Mouse (Mus musculus): ENCODE results near the gene Celsr1. TPM values are rescaled to one million over a fixed set of nuclear protein-coding genes. Genes with fewer than 3 reads are reported as not detected.
A peak's percentile ranks its signal among the peaks of the same experiment; 100 is the strongest.

The Celsr1 gene
- total and polyA plus RNA-seq, 2 experiments from 2014 or later = 0.97 to 17.4 TPM

GRCm38 (mm10) chr15:86064191-86064849 lies 30.7 kb upstream of the Celsr1 start:
- Histone ChIP-seq H3K27ac (ENCODE audit: low read depth) (no peak overlapping the region), H3K4me3 (ENCODE audit: low read depth, low read length) (no peak overlapping the region), H3K36me3 (replicated peaks; ENCODE audit: control insufficient read depth, insufficient read depth, low read length) (no peaks in the 10 kb centered on the region), H3K9me3 (replicated peaks; ENCODE audit: control insufficient read depth, low read length) (no peaks in the 10 kb centered on the region), H3K9ac (replicated peaks; ENCODE audit: low read depth, low read length) (no peak overlapping the region), H3K4me2 (ENCODE audit: low read depth, low read length) (no peak overlapping the region), H3K4me1 (ENCODE audit: control insufficient read depth, insufficient read depth) (peaks cover 63% of the 10 kb centered on the region), H3K27me3 (ENCODE audit: control insufficient read depth, insufficient read depth, low read length) (no peaks in the 10 kb centered on the region)
- DNase-seq (ENCODE audit: low spot score) (no peak), ATAC-seq (ENCODE audit: insufficient read depth, low read depth) (no peak)
- 86% methylated on average over 8 of the region's 8 CpGs for WGBS
- TF ChIP-seq CTCF (IDR thresholded peaks at IDR 0.05; ENCODE audit: low read depth) (no peak), EP300 (IDR thresholded peaks at IDR 0.05; ENCODE audit: low read depth) (no peak)

DNA sequence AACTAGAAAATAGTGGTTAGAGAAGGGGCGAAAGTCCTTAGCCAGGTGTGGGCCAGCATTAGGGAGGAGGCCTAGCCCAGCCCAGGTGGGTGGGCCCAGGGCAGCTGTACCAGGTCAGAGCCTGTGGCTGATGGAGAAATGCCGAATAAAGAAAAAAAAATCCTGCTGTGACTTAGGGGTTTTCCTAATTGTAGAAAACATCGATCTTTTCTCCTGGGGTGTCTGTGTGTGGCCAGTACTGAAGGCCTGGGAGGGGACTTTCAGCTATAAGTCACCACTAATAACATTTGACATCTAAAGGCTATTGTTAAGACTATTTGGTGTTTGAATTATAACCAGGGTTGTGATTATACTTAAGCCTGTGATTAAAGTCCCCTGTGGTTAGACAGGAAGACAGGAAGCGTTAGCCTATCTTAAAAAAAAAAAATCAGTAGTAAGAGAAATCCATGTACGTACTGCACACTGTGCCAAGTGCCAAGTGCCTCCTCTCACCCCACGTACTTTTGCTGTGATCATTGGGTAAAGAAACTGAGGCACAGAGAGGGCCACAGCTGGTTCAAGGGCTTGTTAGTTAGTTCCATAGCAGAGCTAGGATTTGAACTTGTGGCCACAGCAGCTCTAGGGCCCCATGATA lies 28.4 kb upstream of the Celsr1 start:
- TF ChIP-seq CTCF (IDR thresholded peaks at IDR 0.05; ENCODE audit: low read depth) = no peak
- TF ChIP-seq EP300 (IDR thresholded peaks at IDR 0.05; ENCODE audit: low read depth) = no peak
- H3K27ac ChIP-seq (ENCODE audit: low read depth) = no peak overlapping the region

GRCm38 (mm10) chr15:86061221-86061620 lies 27.6 kb upstream of the Celsr1 start:
- ATAC-seq (ENCODE audit: insufficient read depth, low read depth) = no peak
- H3K4me1 ChIP-seq (ENCODE audit: control insufficient read depth, insufficient read depth) = peaks cover 51% of the 10 kb centered on the region
- no peak for DNase-seq (ENCODE audit: low spot score)
- H3K9me3 ChIP-seq (replicated peaks; ENCODE audit: control insufficient read depth, low read length) = no peaks in the 10 kb centered on the region
- no peak overlapping the region for H3K4me3 ChIP-seq (ENCODE audit: low read depth, low read length)
- no peak overlapping the region for H3K9ac ChIP-seq (replicated peaks; ENCODE audit: low read depth, low read length)
- H3K27me3 ChIP-seq (ENCODE audit: control insufficient read depth, insufficient read depth, low read length) = no peaks in the 10 kb centered on the region
- peak overlapping the region; percentile 94; the same call in 1 of the 2 replicates for H3K4me2 ChIP-seq (ENCODE audit: low read depth, low read length)
- TF ChIP-seq EP300 (IDR thresholded peaks at IDR 0.05; ENCODE audit: low read depth) (no peak), CTCF (IDR thresholded peaks at IDR 0.05; ENCODE audit: low read depth) (no peak)
- no peaks in the 10 kb centered on the region for H3K36me3 ChIP-seq (replicated peaks; ENCODE audit: control insufficient read depth, insufficient read depth, low read length)
- WGBS = 89% methylated on average over 7 of the region's 7 CpGs
- H3K27ac ChIP-seq (ENCODE audit: low read depth) = no peak overlapping the region

More for the DNA sequence above, 28.4 kb upstream of the Celsr1 start:
- Histone ChIP-seq H3K4me1 (ENCODE audit: control insufficient read depth, insufficient read depth) (peaks cover 57% of the 10 kb centered on the region), H3K36me3 (replicated peaks; ENCODE audit: control insufficient read depth, insufficient read depth, low read length) (no peaks in the 10 kb centered on the region), H3K9me3 (replicated peaks; ENCODE audit: control insufficient read depth, low read length) (no peaks in the 10 kb centered on the region), H3K27me3 (ENCODE audit: control insufficient read depth, insufficient read depth, low read length) (no peaks in the 10 kb centered on the region), H3K4me3 (ENCODE audit: low read depth, low read length) (no peak overlapping the region), H3K9ac (replicated peaks; ENCODE audit: low read depth, low read length) (no peak overlapping the region), H3K4me2 (ENCODE audit: low read depth, low read length) (peak overlapping the region; percentile 2; the same call in 1 of the 2 replicates)
- no peak for DNase-seq (ENCODE audit: low spot score)
- WGBS = 55% methylated on average over 6 of the region's 6 CpGs
- ATAC-seq (ENCODE audit: insufficient read depth, low read depth) = no peak

DNA sequence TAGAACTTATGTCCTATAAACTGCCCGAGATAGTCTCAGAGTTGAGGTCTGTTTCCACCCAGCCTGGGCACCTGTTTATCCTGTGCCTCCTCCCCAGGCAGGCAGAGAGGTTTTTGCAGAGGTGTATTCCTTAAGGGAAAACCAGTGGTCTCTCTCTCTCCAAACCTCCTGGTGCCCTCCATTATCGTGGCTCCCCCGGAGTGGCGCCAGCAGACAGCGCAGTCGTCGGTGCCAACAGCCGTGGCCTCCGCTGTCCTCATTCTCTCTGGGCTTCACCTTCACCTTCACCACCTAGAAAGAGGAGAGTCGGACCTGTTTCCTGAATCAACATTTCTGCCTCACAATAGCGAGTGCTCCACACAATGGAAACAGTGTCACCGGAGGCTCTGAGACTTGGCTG lies 27.0 kb upstream of the Celsr1 start:
- DNase-seq (ENCODE audit: low spot score) (no peak), ATAC-seq (ENCODE audit: insufficient read depth, low read depth) (no peak)
- H3K4me1 ChIP-seq (ENCODE audit: control insufficient read depth, insufficient read depth) = peaks cover 51% of the 10 kb centered on the region
- no peak overlapping the region for H3K4me3 ChIP-seq (ENCODE audit: low read depth, low read length)
- H3K9me3 ChIP-seq (replicated peaks; ENCODE audit: control insufficient read depth, low read length) = no peaks in the 10 kb centered on the region
- TF ChIP-seq EP300 (IDR thresholded peaks at IDR 0.05; ENCODE audit: low read depth) = no peak
- no peak for TF ChIP-seq CTCF (IDR thresholded peaks at IDR 0.05; ENCODE audit: low read depth)
- 0 out of 2 replicates have a peak overlapping the region, but pooled peaks have one; percentile 40 for H3K27ac ChIP-seq (ENCODE audit: low read depth)
- 75% methylated on average over 12 of the region's 12 CpGs for WGBS
- no peaks in the 10 kb centered on the region for H3K36me3 ChIP-seq (replicated peaks; ENCODE audit: control insufficient read depth, insufficient read depth, low read length)
- peak overlapping the region; percentile 94 for H3K4me2 ChIP-seq (ENCODE audit: low read depth, low read length)
- H3K9ac ChIP-seq (replicated peaks; ENCODE audit: low read depth, low read length) = no peak overlapping the region
- H3K27me3 ChIP-seq (ENCODE audit: control insufficient read depth, insufficient read depth, low read length) = no peaks in the 10 kb centered on the region

DNA sequence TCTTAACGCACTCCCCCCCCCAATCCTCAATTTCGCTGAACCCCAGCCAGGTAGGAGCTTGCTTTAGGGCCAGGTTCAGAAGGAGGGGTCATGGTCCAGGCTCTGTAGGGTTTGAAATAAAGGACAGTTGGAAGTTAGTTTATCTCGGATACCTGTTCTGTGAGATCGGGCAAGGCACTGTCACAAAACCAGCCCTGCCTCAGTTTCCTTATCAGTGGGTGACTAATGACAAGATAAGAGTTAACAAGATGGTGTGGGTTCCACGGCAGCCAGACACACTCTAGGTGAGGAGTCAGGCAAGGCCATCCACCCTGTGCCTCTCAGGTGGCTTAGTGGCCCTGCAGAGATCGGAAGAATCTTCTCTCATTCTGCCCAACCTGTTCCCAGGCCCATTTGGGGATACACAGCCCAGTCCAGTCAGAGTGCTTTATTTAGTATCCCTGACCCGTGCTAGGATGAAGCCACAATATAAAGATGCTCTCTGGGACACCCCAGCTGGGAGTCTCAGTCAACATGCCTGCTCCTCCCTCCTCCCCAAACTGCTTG lies 26.3 kb upstream of the Celsr1 start:
- Histone ChIP-seq H3K27me3 (ENCODE audit: control insufficient read depth, insufficient read depth, low read length) (no peaks in the 10 kb centered on the region), H3K27ac (ENCODE audit: low read depth) (no peak overlapping the region), H3K36me3 (replicated peaks; ENCODE audit: control insufficient read depth, insufficient read depth, low read length) (no peaks in the 10 kb centered on the region), H3K4me2 (ENCODE audit: low read depth, low read length) (peak overlapping the region; percentile 94), H3K4me3 (ENCODE audit: low read depth, low read length) (peak overlapping the region; percentile 89), H3K9ac (replicated peaks; ENCODE audit: low read depth, low read length) (0 out of 2 replicates have a peak overlapping the region, but pooled peaks have one; percentile 90), H3K4me1 (ENCODE audit: control insufficient read depth, insufficient read depth) (peaks cover 47% of the 10 kb centered on the region), H3K9me3 (replicated peaks; ENCODE audit: control insufficient read depth, low read length) (no peaks in the 10 kb centered on the region)
- DNase-seq (ENCODE audit: low spot score) (no peak), ATAC-seq (ENCODE audit: insufficient read depth, low read depth) (no peak)
- no peak for TF ChIP-seq EP300 (IDR thresholded peaks at IDR 0.05; ENCODE audit: low read depth)
- TF ChIP-seq CTCF (IDR thresholded peaks at IDR 0.05; ENCODE audit: low read depth) = no peak
- 53% methylated on average over 7 of the region's 7 CpGs for WGBS

Data from heart, postnatal 0 days (tissue).